ENCODE assay signal across 8 mouse cellular contexts in the genomic region with DNA sequence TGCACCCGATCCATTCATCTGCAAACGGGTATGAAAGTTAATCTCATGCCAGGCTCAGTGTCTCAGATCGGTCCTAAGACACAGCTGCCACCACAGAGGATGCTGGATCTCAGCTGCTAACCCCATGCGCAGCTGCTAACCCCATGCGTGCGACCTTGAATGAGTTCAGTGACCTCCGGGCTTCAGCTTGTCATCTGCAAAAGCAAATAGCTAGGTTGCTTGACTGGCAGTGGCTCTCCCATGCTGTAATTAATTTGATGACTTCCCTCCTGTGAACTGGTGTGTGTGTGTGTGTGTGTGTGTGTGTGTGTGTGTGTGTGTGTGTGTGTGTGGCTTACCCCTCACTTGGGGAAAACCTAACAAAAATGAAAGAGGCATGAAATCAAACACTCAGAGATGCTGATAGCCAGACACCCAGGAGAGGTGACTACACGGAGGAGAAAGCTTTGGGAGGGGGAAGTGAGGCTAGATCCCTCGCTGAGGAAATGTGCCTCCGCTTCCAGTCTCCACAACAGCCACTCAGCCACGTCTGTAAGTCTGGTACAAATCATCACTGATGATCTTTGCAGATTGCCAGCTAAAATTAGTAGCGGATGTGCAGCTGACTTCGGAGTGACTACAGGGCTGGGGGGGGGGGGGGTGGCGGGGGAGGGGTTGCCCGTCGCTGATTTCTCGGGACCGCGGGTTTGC. TPM values are rescaled to one million over a fixed set of nuclear protein-coding genes. Genes with fewer than 3 reads are reported as not detected.
DNase-seq lines count a peak whose midpoint lies in the region; ATAC-seq and TF ChIP-seq lines count a peak whose summit lies in the region.

No protein-coding gene starts in this region.

- TF ChIP-seq POLR2A in testis, adult 2 months (IDR thresholded peaks at IDR 0.05; ENCODE audit: control insufficient read depth, low read depth, low read length): no peak

- H3K9ac ChIP-seq in hindbrain, embryonic 16.5 days (ENCODE audit: low read depth, low read length): no peak overlapping the region
- H3K9ac ChIP-seq in neural tube, embryonic 14.5 days (replicated peaks; ENCODE audit: low read depth, low read length): no peak overlapping the region
- H3K9ac ChIP-seq in liver, embryonic 12.5 days: no peak overlapping the region

- WGBS in forebrain, embryonic 10.5 days: 44% methylated on average over 18 of the region's 19 CpGs
- 21% methylated on average over 19 of the region's 19 CpGs for WGBS in hindbrain, embryonic 16.5 days
- 27% methylated on average over 19 of the region's 19 CpGs for WGBS in neural tube, embryonic 14.5 days
- 40% methylated on average over 19 of the region's 19 CpGs for WGBS in liver, embryonic 12.5 days (ENCODE audit: insufficient replicate concordance)

- peaks cover 28% of the 10 kb centered on the region for H3K4me1 ChIP-seq in testis, adult 2 months (ENCODE audit: control insufficient read depth, insufficient read depth, low read length)
- peaks cover 13% of the 10 kb centered on the region for H3K4me1 ChIP-seq in forebrain, embryonic 10.5 days
- peaks cover 5% of the 10 kb centered on the region for H3K4me1 ChIP-seq in hindbrain, embryonic 16.5 days (ENCODE audit: control insufficient read depth, insufficient read depth, low read depth, low read length)
- no peaks in the 10 kb centered on the region for H3K4me1 ChIP-seq in neural tube, embryonic 14.5 days (ENCODE audit: control insufficient read depth, insufficient read depth, low read length)
- no peaks in the 10 kb centered on the region for H3K4me1 ChIP-seq in liver, embryonic 12.5 days

- TF ChIP-seq CTCF in testis, adult 2 months (IDR thresholded peaks at IDR 0.05; ENCODE audit: control insufficient read depth, insufficient read depth, insufficient replicate concordance, low read depth, low read length): no peak

- peak; percentile 40; the same call in 1 of the 2 replicates for ATAC-seq in hindbrain, embryonic 16.5 days
- ATAC-seq in neural tube, embryonic 14.5 days (ENCODE audit: low read depth): no peak
- ATAC-seq in liver, embryonic 12.5 days: no peak

- no peaks in the 10 kb centered on the region for H3K36me3 ChIP-seq in testis, adult 2 months (ENCODE audit: control insufficient read depth, insufficient read depth, low read length)
- no peaks in the 10 kb centered on the region for H3K36me3 ChIP-seq in forebrain, embryonic 10.5 days (replicated peaks)
- H3K36me3 ChIP-seq in hindbrain, embryonic 16.5 days (ENCODE audit: control insufficient read depth, insufficient read depth, low read length): no peaks in the 10 kb centered on the region
- H3K36me3 ChIP-seq in neural tube, embryonic 14.5 days (ENCODE audit: control insufficient read depth, insufficient read depth, low read length): no peaks in the 10 kb centered on the region
- no peaks in the 10 kb centered on the region for H3K36me3 ChIP-seq in liver, embryonic 12.5 days

- H3K27ac ChIP-seq in testis, adult 2 months (ENCODE audit: control insufficient read depth, insufficient read depth, low read depth, low read length): no peak overlapping the region
- H3K27ac ChIP-seq in forebrain, embryonic 10.5 days: no peak overlapping the region
- no peak overlapping the region for H3K27ac ChIP-seq in hindbrain, embryonic 16.5 days (ENCODE audit: low read depth, low read length)
- H3K27ac ChIP-seq in neural tube, embryonic 14.5 days (ENCODE audit: low read depth, low read length): no peak overlapping the region
- H3K27ac ChIP-seq in liver, embryonic 12.5 days: no peak overlapping the region

- H3K27me3 ChIP-seq in testis, adult 2 months (ENCODE audit: control insufficient read depth, insufficient read depth, low read length): no peaks in the 10 kb centered on the region
- no peaks in the 10 kb centered on the region for H3K27me3 ChIP-seq in forebrain, embryonic 10.5 days (ENCODE audit: poor library complexity, severe bottlenecking)
- H3K27me3 ChIP-seq in hindbrain, embryonic 16.5 days (replicated peaks; ENCODE audit: control insufficient read depth, insufficient read depth, low read length): no peaks in the 10 kb centered on the region
- no peaks in the 10 kb centered on the region for H3K27me3 ChIP-seq in neural tube, embryonic 14.5 days (ENCODE audit: control insufficient read depth, insufficient read depth, low read length)
- no peaks in the 10 kb centered on the region for H3K27me3 ChIP-seq in liver, embryonic 12.5 days (replicated peaks)

- no peak for DNase-seq in testis, postnatal 10 days (ENCODE audit: low spot score)
- DNase-seq in forebrain, embryonic 10.5 days (ENCODE audit: extremely low spot score, low spot score): peak; percentile 18
- no peak for DNase-seq in ovary, postnatal 14 days (ENCODE audit: low spot score)
- DNase-seq in kidney, adult 8-10 months: no peak

- peaks cover 4% of the 10 kb centered on the region; the same call in 1 of the 2 replicates for H3K9me3 ChIP-seq in forebrain, embryonic 10.5 days
- H3K9me3 ChIP-seq in hindbrain, embryonic 16.5 days (ENCODE audit: control insufficient read depth, low read length): no peaks in the 10 kb centered on the region
- no peaks in the 10 kb centered on the region for H3K9me3 ChIP-seq in neural tube, embryonic 14.5 days (ENCODE audit: control insufficient read depth, low read length)
- H3K9me3 ChIP-seq in liver, embryonic 12.5 days (replicated peaks): peaks cover 5% of the 10 kb centered on the region; the same call in 1 of the 2 replicates

- H3K4me3 ChIP-seq in testis, adult 2 months (ENCODE audit: control insufficient read depth, low read depth, low read length): peak overlapping the region; percentile 63
- no peak overlapping the region for H3K4me3 ChIP-seq in forebrain, embryonic 10.5 days
- H3K4me3 ChIP-seq in hindbrain, embryonic 16.5 days (ENCODE audit: low read length): peak overlapping the region; percentile 10; the same call in 1 of the 2 replicates
- H3K4me3 ChIP-seq in neural tube, embryonic 14.5 days (ENCODE audit: low read depth, low read length): no peak overlapping the region
- H3K4me3 ChIP-seq in liver, embryonic 12.5 days: no peak overlapping the region

- peak overlapping the region; percentile 51 for H3K4me2 ChIP-seq in hindbrain, embryonic 16.5 days (ENCODE audit: low read length)
- peak overlapping the region; percentile 23; the same call in 1 of the 2 replicates for H3K4me2 ChIP-seq in neural tube, embryonic 14.5 days (ENCODE audit: low read depth, low read length)
- no peak overlapping the region for H3K4me2 ChIP-seq in liver, embryonic 12.5 days

RNA-seq across cellular contexts. Expression of a gene that starts 47.0 kb away (rescaled TPM):
- 80.5 and 86.1 TPM in 2 replicates for polyA plus RNA-seq in testis, adult 2 months (2012; rRNA removed)
- 78.5 and 81.4 TPM in 2 replicates for polyA plus RNA-seq in forebrain, embryonic 10.5 days (2016; fragmentation: Nextera tagmentation; extraction: Ambion mirVana)
- polyA plus RNA-seq in hindbrain, embryonic 16.5 days (2015; fragmentation: Nextera tagmentation; extraction: Ambion mirVana): 70.0 and 76.7 TPM in 2 replicates
- polyA plus RNA-seq in neural tube, embryonic 14.5 days (2014; fragmentation: Nextera tagmentation; extraction: Ambion mirVana): 51.1 and 51.3 TPM in 2 replicates
- 61.2 and 66.4 TPM in 2 replicates for polyA plus RNA-seq in liver, embryonic 12.5 days (2016; fragmentation: Nextera tagmentation; extraction: Ambion mirVana)

RNA-seq across cellular contexts. Expression of a gene that starts 51.0 kb away (rescaled TPM):
- 5.7 and 6.0 TPM in 2 replicates for polyA plus RNA-seq in testis, adult 2 months (2012; rRNA removed)
- 9.3 and 9.4 TPM in 2 replicates for polyA plus RNA-seq in forebrain, embryonic 10.5 days (2016; fragmentation: Nextera tagmentation; extraction: Ambion mirVana)
- 61.7 and 63.3 TPM in 2 replicates for polyA plus RNA-seq in hindbrain, embryonic 16.5 days (2015; fragmentation: Nextera tagmentation; extraction: Ambion mirVana)
- polyA plus RNA-seq in neural tube, embryonic 14.5 days (2014; fragmentation: Nextera tagmentation; extraction: Ambion mirVana): 58.9 and 62.5 TPM in 2 replicates
- 67.9 and 68.6 TPM in 2 replicates for polyA plus RNA-seq in liver, embryonic 12.5 days (2016; fragmentation: Nextera tagmentation; extraction: Ambion mirVana)

Comparison
In these comparisons a context has a peak if more than half of its experiments do, and no peak if none do; other contexts are left out.
1. H3K4me3 ChIP-seq: peak in testis, adult 2 months (single experiment) and hindbrain, embryonic 16.5 days (single experiment); none in forebrain, embryonic 10.5 days (single experiment), neural tube, embryonic 14.5 days (single experiment) and liver, embryonic 12.5 days (single experiment).